Mouse (Mus musculus): ENCODE results near the gene Tomm20l. TPM values are rescaled to one million over a fixed set of nuclear protein-coding genes. Genes with fewer than 3 reads are reported as not detected.
"Not testable (repeated sequence)": the region's sequence is repeated elsewhere in the genome, so short reads cannot be mapped to it uniquely, and the experiment has no call there.

The Tomm20l gene
- not detected for total RNA-seq (2021)
- long read RNA-seq, experiment 1 = 0 reads
- long read RNA-seq, experiment 2 = 0 reads

GRCm38 (mm10) chr12:71111331-71111730 is at the start of gene Tomm20l:
Gene Tomm20l, plus strand, starts transcription at chr12:71111428.
- no peak for DNase-seq (ENCODE audit: low spot score)

- DNase-seq (ENCODE audit: low spot score) = no peak
Observed at GRCm38 (mm10) chr12:71069846-71070245, 41.4 kb upstream of the Tomm20l start.

GRCm38 (mm10) chr12:71072048-71072447 is 39.2 kb upstream of the Tomm20l start:
- no peak for DNase-seq (ENCODE audit: low spot score)

GRCm38 (mm10) chr12:71073113-71073730 is 38.0 kb upstream of the Tomm20l start:
- no peak for DNase-seq (ENCODE audit: low spot score)

GRCm38 (mm10) chr12:71086331-71086730 is 24.9 kb upstream of the Tomm20l start:
- no peak for DNase-seq (ENCODE audit: low spot score)

- DNase-seq (ENCODE audit: low spot score) = not testable (repeated sequence)
Observed at GRCm38 (mm10) chr12:71104275-71104674, 7.0 kb upstream of the Tomm20l start.

- no peak for DNase-seq (ENCODE audit: low spot score)
Observed at GRCm38 (mm10) chr12:71107216-71107771, 3.9 kb upstream of the Tomm20l start.

GRCm38 (mm10) chr12:71113074-71113473 is 1.8 kb downstream of the Tomm20l start:
- no peak for DNase-seq (ENCODE audit: low spot score)

GRCm38 (mm10) chr12:71113675-71114288 is 2.6 kb downstream of the Tomm20l start:
- DNase-seq (ENCODE audit: low spot score) = no peak

GRCm38 (mm10) chr12:71116411-71116810 is 5.2 kb downstream of the Tomm20l start:
- no peak for DNase-seq (ENCODE audit: low spot score)

GRCm38 (mm10) chr12:71122731-71123130 is 11.5 kb downstream of the Tomm20l start:
- no peak for DNase-seq (ENCODE audit: low spot score)

GRCm38 (mm10) chr12:71123286-71123685 is 12.1 kb downstream of the Tomm20l start:
- DNase-seq (ENCODE audit: low spot score) = no peak

GRCm38 (mm10) chr12:71135581-71135980 is 24.4 kb downstream of the Tomm20l start:
- DNase-seq (ENCODE audit: low spot score) = no peak

- DNase-seq (ENCODE audit: low spot score) = peak; percentile 72
Observed at GRCm38 (mm10) chr12:71136130-71136973, 25.1 kb downstream of the Tomm20l start, which contains the start of the genes Timm9 and 2700049A03Rik. Gene Timm9, minus strand, starts transcription at chr12:71136684. Gene 2700049A03Rik, plus strand, starts transcription at chr12:71136848.

GRCm38 (mm10) chr12:71136974-71137491 is 25.8 kb downstream of the Tomm20l start:
- peak; percentile 79 for DNase-seq (ENCODE audit: low spot score)

- no peak for DNase-seq (ENCODE audit: low spot score)
Observed at GRCm38 (mm10) chr12:71137686-71138085, 26.5 kb downstream of the Tomm20l start.

GRCm38 (mm10) chr12:71139258-71139828 is 28.1 kb downstream of the Tomm20l start:
- DNase-seq (ENCODE audit: low spot score) = no peak

- no peak for DNase-seq (ENCODE audit: low spot score)
Observed at GRCm38 (mm10) chr12:71141189-71141588, 30.0 kb downstream of the Tomm20l start.

- peak; percentile 26 for DNase-seq (ENCODE audit: low spot score)
Observed at GRCm38 (mm10) chr12:71147641-71148040, 36.4 kb downstream of the Tomm20l start.

- no peak for DNase-seq (ENCODE audit: low spot score)
Observed at GRCm38 (mm10) chr12:71148801-71149200, 37.6 kb downstream of the Tomm20l start.

GRCm38 (mm10) chr12:71149456-71149855 is 38.2 kb downstream of the Tomm20l start:
- DNase-seq (ENCODE audit: low spot score) = no peak
